Mouse (Mus musculus): ENCODE measurements around the gene Mapkapk3. TPM values are rescaled to one million over a fixed set of nuclear protein-coding genes. Genes with fewer than 3 reads are reported as not detected.

Gene Mapkapk3
- 114 and 152 TPM in 2 replicates for polyA plus RNA-seq (2012)

DNA sequence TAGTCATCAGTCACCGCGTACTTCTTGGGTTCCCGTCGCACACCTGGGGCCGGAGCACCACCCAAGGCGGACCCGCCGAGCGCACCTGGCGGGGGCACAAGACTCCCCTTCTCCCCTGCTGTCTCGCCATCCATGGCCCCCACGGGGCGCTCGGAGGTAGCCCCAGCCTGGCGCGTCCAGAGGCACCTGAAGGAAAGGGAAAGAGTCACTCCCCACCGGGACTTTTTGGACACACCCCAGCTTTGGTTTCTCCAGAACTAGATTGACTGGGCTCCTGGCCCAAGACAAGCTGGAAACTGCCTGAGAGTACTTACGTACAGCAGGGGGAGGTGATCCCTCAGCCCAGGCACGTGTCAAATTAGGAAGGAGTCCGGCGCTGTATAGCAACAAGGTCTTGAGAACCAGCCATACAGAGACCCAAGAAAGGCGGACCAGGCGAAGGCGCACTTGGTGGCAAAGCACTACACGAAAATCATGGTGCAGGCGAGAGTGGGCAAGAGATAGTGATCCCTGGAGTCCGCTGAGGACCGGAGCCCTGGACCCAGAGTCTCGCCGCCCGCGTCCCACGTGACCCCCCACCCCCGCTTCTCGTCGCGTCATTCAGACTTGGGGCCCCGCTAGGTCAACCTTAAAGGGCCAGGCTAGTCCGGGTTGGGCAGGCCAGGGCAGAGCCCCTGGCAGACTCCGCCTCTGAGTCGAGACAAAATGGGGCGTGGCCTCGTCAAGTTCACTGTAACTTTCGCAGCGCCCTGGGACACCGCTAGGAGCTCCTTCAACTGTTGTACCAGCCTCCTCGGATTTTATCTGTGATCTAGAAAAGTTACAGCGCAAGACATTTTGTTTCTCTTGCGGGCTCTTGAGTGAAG, at the start of gene Mapkapk3:
Gene Mapkapk3, minus strand, starts transcription at position 667 of the 866 bp plus-strand sequence.

GRCm38 (mm10) chr9:107338172-107338883, 48.7 kb upstream of the Mapkapk3 start, which contains the start of gene Hemk1:
TSS of gene Hemk1 (minus strand) at chr9:107338350.

GRCm38 (mm10) chr9:107296016-107296040, 6.2 kb upstream of the Mapkapk3 start, which contains the start of gene Cish:
TSS of gene Cish (plus strand) at chr9:107296026.

GRCm38 (mm10) chr9:107231539-107232139, 58.0 kb downstream of the Mapkapk3 start, which contains the start of gene Dock3:
TSS of gene Dock3 (minus strand) at chr9:107231909.

Other genes with a start within 250 kb of the Mapkapk3 start
- gene Dock3, start 58.0 kb downstream of the Mapkapk3 start, polyA plus RNA-seq (2012) = 0.37 and 1.5 TPM in 2 replicates
- gene Cish, start 6.1 kb upstream of the Mapkapk3 start, polyA plus RNA-seq (2012) = 39.8 and 41.4 TPM in 2 replicates
- gene Hemk1, start 48.5 kb upstream of the Mapkapk3 start, polyA plus RNA-seq (2012) = 2.8 and 3.5 TPM in 2 replicates
- 0.34 and 0.41 TPM in 2 replicates for gene 6430571L13Rik, start 50.7 kb upstream of the Mapkapk3 start, polyA plus RNA-seq (2012)
- gene Cacna2d2, start 109.7 kb upstream of the Mapkapk3 start, polyA plus RNA-seq (2012) = 1.7 and 2.1 TPM in 2 replicates
- 30.5 and 30.9 TPM in 2 replicates for gene Tmem115, start 244.1 kb upstream of the Mapkapk3 start, polyA plus RNA-seq (2012)

All from megakaryocyte-erythroid progenitor cell, adult 5 weeks (primary cell).